Mouse (Mus musculus) liver, adult 2 months (tissue): ENCODE measurements around the gene Olfr1240. TPM values are rescaled to one million over a fixed set of nuclear protein-coding genes. Genes with fewer than 3 reads are reported as not detected.

ENCODE experiments used
- DNase-seq: peaks from one replicate; pipeline ENCODE4 v3.0.0-alpha.2; 2011; ENCODE audit warnings: low read depth, low spot score; ENCODE audit errors: extremely low read depth
- H3K27ac ChIP-seq: fragments of 200-500 bp; replicated peaks from 2 replicates; pipeline ENCODE4 v1.5.1; 2012; ENCODE audit warnings: low read depth, mild to moderate bottlenecking, control low read depth, inconsistent platforms, low read length; ENCODE audit not compliant: insufficient read depth
- H3K27me3 ChIP-seq: fragments of 200-500 bp; 2 replicates; pipeline ENCODE4 v1.6.1; 2012; ENCODE audit warnings: mild to moderate bottlenecking, moderate library complexity, low read length, inconsistent platforms; ENCODE audit not compliant: control insufficient read depth, insufficient read depth
- H3K36me3 ChIP-seq: fragments of 200-500 bp; 2 replicates; pipeline ENCODE4 v1.6.1; 2012; ENCODE audit warnings: low read length, inconsistent platforms; ENCODE audit not compliant: control insufficient read depth, insufficient read depth
- H3K4me1 ChIP-seq: fragments of 200-500 bp; 2 replicates; pipeline ENCODE4 v1.6.1; 2011; ENCODE audit warnings: low read length; ENCODE audit not compliant: control insufficient read depth, insufficient read depth
- H3K4me3 ChIP-seq: fragments of 200-500 bp; 2 replicates; pipeline ENCODE4 v1.5.1; 2011; ENCODE audit warnings: low read depth, mild to moderate bottlenecking, control low read depth, low read length, moderate library complexity; ENCODE audit not compliant: insufficient read depth
- H3K79me2 ChIP-seq: fragments of 200-500 bp; 2 replicates; pipeline ENCODE4 v1.6.1; 2012; ENCODE audit warnings: inconsistent platforms, mild to moderate bottlenecking, low read length, moderate library complexity; ENCODE audit not compliant: control insufficient read depth, insufficient read depth
- H3K9ac ChIP-seq: fragments of 200-500 bp; 2 replicates; pipeline ENCODE4 v1.6.1; 2012; ENCODE audit warnings: low read depth, mild to moderate bottlenecking, control low read depth, inconsistent platforms, low read length
- CTCF ChIP-seq: fragments of 200-500 bp; IDR thresholded peaks from 2 replicates; pipeline ENCODE4 v1.5.1; 2011; ENCODE audit warnings: low read depth, low read length, control low read depth
- POLR2A ChIP-seq: fragments of 200-500 bp; IDR thresholded peaks from 2 replicates; pipeline ENCODE4 v1.6.1; 2011; ENCODE audit warnings: low read length, control low read depth; ENCODE audit not compliant: insufficient read depth; ENCODE audit errors: extremely low read depth
- WGBS: fragments of 180-500 bp; shearing (Covaris S2); methylation state at CpG from one replicate; pipeline ENCODE4 v1.1.7; 2018; 5-methylcytosine and 5-hydroxymethylcytosine counted together
- polyA plus RNA-seq: library from polyadenylated mRNA; depleted of rRNA; stranded (reverse); fragments of >200 nt; gene quantifications from 2 replicates; pipeline ENCODE4 v1.2.3, GENCODE M21; 2012; rRNA removed
- total RNA-seq: library from RNA; depleted of rRNA; stranded (reverse); fragments of >200 nt; gene quantifications from 2 replicates; pipeline ENCODE4 v1.2.3, GENCODE M21; 2014; rRNA removed

Gene Olfr1240
- total RNA-seq, result not detected in 2 replicates
- polyA plus RNA-seq, result not detected in 2 replicates

DNA sequence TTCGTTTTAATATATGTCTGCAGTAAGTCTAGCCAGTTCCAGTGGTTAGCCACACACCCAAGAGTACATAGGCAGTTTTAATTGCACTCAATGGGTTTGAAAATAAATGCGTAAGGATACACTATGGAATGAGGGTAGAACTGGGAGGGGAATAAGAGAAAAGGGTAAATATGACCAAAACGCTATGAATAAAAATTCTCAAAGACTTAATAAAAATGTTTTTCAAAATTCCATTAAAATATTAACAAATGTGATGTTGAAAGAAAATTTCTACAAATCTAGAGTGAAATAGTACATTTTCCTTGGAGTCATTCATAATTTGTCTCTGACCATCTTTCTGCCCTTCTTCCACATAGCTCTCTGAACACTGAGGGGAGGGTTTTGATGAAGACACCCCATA lies at the start of gene Olfr1240:
Gene Olfr1240, minus strand, starts transcription at position 101 of the 400 bp plus-strand sequence.
- Histone ChIP-seq H3K36me3 (no peaks in the 10 kb centered on the region), H3K4me3 (no peak within 1 kb of the TSS), H3K4me1 (no peaks in the 10 kb centered on the region), H3K27me3 (no peaks in the 10 kb centered on the region), H3K9ac (no peak within 1 kb of the TSS), H3K79me2 (no peaks in the 10 kb centered on the region), H3K27ac (no peak within 1 kb of the TSS)
- TF ChIP-seq POLR2A, result no peak
- TF ChIP-seq CTCF, result no peak
- 74% methylated on average over 3 of the region's 3 CpGs for WGBS
- no peak for DNase-seq

DNA sequence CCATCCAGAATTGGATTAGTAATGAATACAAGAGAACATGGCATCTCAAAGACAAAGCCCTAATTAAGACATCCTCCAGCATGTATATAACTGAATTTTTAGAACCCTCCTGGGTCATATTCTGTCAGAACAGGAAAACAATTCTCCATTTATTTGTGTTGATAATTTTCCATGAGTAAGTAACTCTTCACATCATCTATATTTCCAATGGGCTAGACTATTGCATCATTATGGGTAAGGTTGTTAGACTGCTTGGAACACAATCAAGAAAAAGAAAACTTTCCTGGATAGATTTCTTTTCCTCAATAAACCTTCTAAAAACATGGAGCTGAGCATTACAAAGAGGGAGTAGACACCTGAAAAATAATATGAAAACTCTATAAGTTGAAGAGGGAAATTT lies 44.2 kb upstream of the Olfr1240 start, which contains the start of gene Olfr1241:
Gene Olfr1241, minus strand, starts transcription at position 101 of the 400 bp plus-strand sequence.
- no peak for DNase-seq
- H3K27me3 ChIP-seq, result no peaks in the 10 kb centered on the region
- no peak within 1 kb of the TSS for H3K27ac ChIP-seq
- TF ChIP-seq POLR2A (no peak), CTCF (no peak)
- H3K9ac ChIP-seq, result no peak within 1 kb of the TSS
- H3K79me2 ChIP-seq, result no peaks in the 10 kb centered on the region
- H3K36me3 ChIP-seq, result no peaks in the 10 kb centered on the region
- H3K4me1 ChIP-seq, result no peaks in the 10 kb centered on the region
- H3K4me3 ChIP-seq, result no peak within 1 kb of the TSS

DNA sequence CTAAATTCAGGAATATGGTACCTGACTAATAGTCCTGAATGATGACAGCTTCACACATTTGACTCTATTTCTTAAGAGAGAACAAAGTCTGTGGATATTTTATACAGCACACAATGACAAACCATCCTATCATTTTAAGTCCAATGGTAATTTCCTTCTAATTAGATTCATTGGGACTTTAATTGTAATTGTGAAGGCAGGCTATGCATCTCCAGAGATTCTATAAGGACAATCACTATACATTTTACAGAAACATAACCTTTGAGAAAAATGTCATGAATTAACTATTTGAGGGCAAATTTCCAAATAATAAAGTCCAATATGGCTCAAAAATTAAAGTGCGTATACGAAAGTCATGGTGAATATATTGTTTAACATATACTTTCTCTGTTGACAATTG lies 22.5 kb downstream of the Olfr1240 start, which contains the start of gene Olfr1239:
Gene Olfr1239, minus strand, starts transcription at position 101 of the 400 bp plus-strand sequence.
- WGBS, result 96% methylated on average over 2 of the region's 2 CpGs

DNA sequence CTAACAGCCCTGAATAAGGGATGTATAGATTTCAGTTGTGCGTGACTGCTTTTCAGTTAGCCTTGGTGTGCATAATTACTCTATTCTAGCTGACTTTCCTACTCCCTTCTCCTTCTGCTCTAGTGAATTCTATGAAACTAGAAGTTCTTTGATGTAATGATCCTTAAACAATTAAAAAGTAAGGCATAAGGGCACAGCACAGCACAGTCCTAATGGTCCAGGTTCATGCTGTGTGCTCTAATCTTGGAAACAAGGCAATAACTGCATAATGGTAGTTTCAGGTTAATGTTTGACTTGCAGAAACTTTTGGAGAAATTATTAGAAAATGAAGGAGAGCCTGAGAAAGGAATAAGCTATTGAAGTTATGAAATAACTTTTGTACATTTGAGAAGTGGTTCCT lies 28.2 kb downstream of the Olfr1240 start:
- no peak for DNase-seq
- no peaks in the 10 kb centered on the region for H3K79me2 ChIP-seq
- no peak overlapping the region for H3K4me3 ChIP-seq
- no peak overlapping the region for H3K9ac ChIP-seq
- no peak for TF ChIP-seq POLR2A
- no peak for TF ChIP-seq CTCF
- H3K27ac ChIP-seq, result no peak overlapping the region
- H3K27me3 ChIP-seq, result no peaks in the 10 kb centered on the region
- WGBS, result 93% methylated on average over 1 of the region's 1 CpGs
- H3K4me1 ChIP-seq, result no peaks in the 10 kb centered on the region
- no peaks in the 10 kb centered on the region for H3K36me3 ChIP-seq

More for the DNA sequence above, 22.5 kb downstream of the Olfr1240 start, which contains the start of gene Olfr1239:
- Histone ChIP-seq H3K27me3 (no peaks in the 10 kb centered on the region), H3K4me1 (no peaks in the 10 kb centered on the region), H3K4me3 (no peak within 1 kb of the TSS), H3K36me3 (no peaks in the 10 kb centered on the region), H3K79me2 (no peaks in the 10 kb centered on the region), H3K9ac (no peak within 1 kb of the TSS), H3K27ac (no peak within 1 kb of the TSS)
- DNase-seq, result no peak
- TF ChIP-seq CTCF, result no peak
- TF ChIP-seq POLR2A, result no peak

DNA sequence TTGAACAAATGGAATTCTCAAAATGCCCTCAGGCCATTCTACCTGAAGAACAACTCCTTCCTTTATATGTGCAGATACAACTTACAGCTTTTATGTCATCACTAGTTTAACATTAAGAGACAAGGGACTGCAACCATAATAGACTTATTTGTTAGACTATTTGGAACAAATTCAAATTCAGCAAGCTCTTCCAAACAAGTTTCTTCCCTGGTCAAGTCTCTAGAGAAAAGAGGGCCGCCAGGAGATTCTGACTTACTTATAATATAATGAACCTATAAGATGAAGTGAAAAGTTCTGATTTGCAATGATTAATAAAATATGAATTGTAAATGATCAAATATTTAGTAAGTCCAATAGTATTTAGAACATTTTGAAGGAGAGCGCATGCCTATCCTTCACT lies 33.2 kb downstream of the Olfr1240 start, which contains the start of gene Olfr1238:
Gene Olfr1238, minus strand, starts transcription at position 101 of the 400 bp plus-strand sequence.
- H3K4me1 ChIP-seq, result no peaks in the 10 kb centered on the region
- DNase-seq, result no peak
- no peaks in the 10 kb centered on the region for H3K27me3 ChIP-seq
- H3K4me3 ChIP-seq, result no peak within 1 kb of the TSS
- TF ChIP-seq POLR2A (no peak), CTCF (no peak)
- H3K9ac ChIP-seq, result no peak within 1 kb of the TSS
- no peaks in the 10 kb centered on the region for H3K79me2 ChIP-seq
- H3K36me3 ChIP-seq, result no peaks in the 10 kb centered on the region
- no peak within 1 kb of the TSS for H3K27ac ChIP-seq
- 86% methylated on average over 2 of the region's 2 CpGs for whole genome bisulfite sequencing

DNA sequence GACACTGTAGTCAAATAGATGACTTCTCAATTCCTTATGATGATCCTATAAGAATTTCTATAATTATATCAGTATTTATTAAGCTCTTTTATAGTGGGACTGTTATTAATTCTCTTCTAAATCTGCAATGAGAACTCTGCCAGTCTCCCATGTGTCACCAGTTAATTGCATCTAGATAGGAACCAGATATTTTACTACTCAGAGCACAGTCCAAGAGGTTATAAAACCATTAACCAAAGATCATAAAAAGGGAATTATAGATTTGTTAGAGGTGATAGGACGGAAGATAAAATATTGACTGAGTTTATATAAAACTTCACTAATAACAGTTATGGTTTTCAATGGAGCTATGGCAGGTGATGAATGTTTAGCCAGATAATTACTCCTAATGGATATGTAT lies 41.9 kb downstream of the Olfr1240 start:
- H3K27ac ChIP-seq, result no peak overlapping the region
- no peaks in the 10 kb centered on the region for H3K27me3 ChIP-seq
- TF ChIP-seq CTCF, result no peak
- no peak for TF ChIP-seq POLR2A
- 82% methylated on average over 1 of the region's 1 CpGs for WGBS
- H3K36me3 ChIP-seq, result no peaks in the 10 kb centered on the region
- no peak overlapping the region for H3K9ac ChIP-seq
- no peaks in the 10 kb centered on the region for H3K4me1 ChIP-seq
- H3K4me3 ChIP-seq, result no peak overlapping the region
- H3K79me2 ChIP-seq, result no peaks in the 10 kb centered on the region
- DNase-seq, result no peak

Other genes with a start within 250 kb of the Olfr1240 start
- not detected in 2 replicates for gene Olfr1226, start 243.0 kb downstream of the Olfr1240 start, total RNA-seq
- not detected in 2 replicates for gene Olfr1226, start 243.0 kb downstream of the Olfr1240 start, polyA plus RNA-seq
- not detected in 2 replicates for gene Olfr1228, start 188.9 kb downstream of the Olfr1240 start, total RNA-seq
- gene Olfr1228, start 188.9 kb downstream of the Olfr1240 start, polyA plus RNA-seq, result not detected in 2 replicates
- not detected in 2 replicates for gene Olfr1229, start 155.0 kb downstream of the Olfr1240 start, total RNA-seq
- gene Olfr1229, start 155.0 kb downstream of the Olfr1240 start, polyA plus RNA-seq, result not detected in 2 replicates
- gene Olfr1230, start 145.7 kb downstream of the Olfr1240 start, total RNA-seq, result not detected in 2 replicates
- not detected in 2 replicates for gene Olfr1230, start 145.7 kb downstream of the Olfr1240 start, polyA plus RNA-seq
- gene Olfr1231, start 135.9 kb downstream of the Olfr1240 start, total RNA-seq, result not detected in 2 replicates
- not detected in 2 replicates for gene Olfr1231, start 135.9 kb downstream of the Olfr1240 start, polyA plus RNA-seq
- gene Olfr1232, start 113.3 kb downstream of the Olfr1240 start, total RNA-seq, result not detected in 2 replicates
- not detected in 2 replicates for gene Olfr1232, start 113.3 kb downstream of the Olfr1240 start, polyA plus RNA-seq
- not detected in 2 replicates for gene Olfr1233, start 100.6 kb downstream of the Olfr1240 start, total RNA-seq
- not detected in 2 replicates for gene Olfr1233, start 100.6 kb downstream of the Olfr1240 start, polyA plus RNA-seq
- not detected in 2 replicates for gene Olfr1234, start 78.1 kb downstream of the Olfr1240 start, total RNA-seq
- not detected in 2 replicates for gene Olfr1234, start 78.1 kb downstream of the Olfr1240 start, polyA plus RNA-seq
- not detected in 2 replicates for gene Olfr1238, start 33.3 kb downstream of the Olfr1240 start, total RNA-seq
- not detected in 2 replicates for gene Olfr1238, start 33.3 kb downstream of the Olfr1240 start, polyA plus RNA-seq
- not detected in 2 replicates for gene Olfr1239, start 22.6 kb downstream of the Olfr1240 start, total RNA-seq
- gene Olfr1239, start 22.6 kb downstream of the Olfr1240 start, polyA plus RNA-seq, result not detected in 2 replicates
- not detected in 2 replicates for gene Olfr1241, start 44.1 kb upstream of the Olfr1240 start, total RNA-seq
- gene Olfr1241, start 44.1 kb upstream of the Olfr1240 start, polyA plus RNA-seq, result not detected in 2 replicates
- gene Olfr1242, start 55.3 kb upstream of the Olfr1240 start, total RNA-seq, result not detected in 2 replicates
- not detected in 2 replicates for gene Olfr1242, start 55.3 kb upstream of the Olfr1240 start, polyA plus RNA-seq
- gene Olfr1243, start 88.5 kb upstream of the Olfr1240 start, total RNA-seq, result not detected in 2 replicates
- gene Olfr1243, start 88.5 kb upstream of the Olfr1240 start, polyA plus RNA-seq, result not detected in 2 replicates
- not detected in 2 replicates for gene Olfr1245, start 135.4 kb upstream of the Olfr1240 start, total RNA-seq
- not detected in 2 replicates for gene Olfr1245, start 135.4 kb upstream of the Olfr1240 start, polyA plus RNA-seq
- not detected in 2 replicates for gene Olfr1246, start 150.2 kb upstream of the Olfr1240 start, total RNA-seq
- gene Olfr1246, start 150.2 kb upstream of the Olfr1240 start, polyA plus RNA-seq, result not detected in 2 replicates
- gene Olfr1247, start 171.1 kb upstream of the Olfr1240 start, total RNA-seq, result not detected in 2 replicates
- gene Olfr1247, start 171.1 kb upstream of the Olfr1240 start, polyA plus RNA-seq, result not detected in 2 replicates
- not detected in 2 replicates for gene Olfr1248, start 175.2 kb upstream of the Olfr1240 start, total RNA-seq
- gene Olfr1248, start 175.2 kb upstream of the Olfr1240 start, polyA plus RNA-seq, result not detected in 2 replicates
- gene Olfr1249, start 192.0 kb upstream of the Olfr1240 start, total RNA-seq, result not detected in 2 replicates
- not detected in 2 replicates for gene Olfr1249, start 192.0 kb upstream of the Olfr1240 start, polyA plus RNA-seq
- not detected in 2 replicates for gene Olfr1250, start 218.5 kb upstream of the Olfr1240 start, total RNA-seq
- not detected in 2 replicates for gene Olfr1250, start 218.5 kb upstream of the Olfr1240 start, polyA plus RNA-seq
- not detected in 2 replicates for gene Olfr1251, start 228.9 kb upstream of the Olfr1240 start, total RNA-seq
- not detected in 2 replicates for gene Olfr1251, start 228.9 kb upstream of the Olfr1240 start, polyA plus RNA-seq